Mouse (Mus musculus) neural tube, embryonic 13.5 days (tissue): ENCODE measurements around the gene Ust. TPM values are rescaled to one million over a fixed set of nuclear protein-coding genes. Genes with fewer than 3 reads are reported as not detected.

Experiments used
- ATAC-seq: fragments of 200-750 bp; cut with Nextera tagmentation; 2 replicates; pipeline ENCODE4 v1.8.0; 2017; ENCODE audit warnings: low read depth, mild to moderate bottlenecking, moderate TSS enrichment, moderate library complexity
- H3K27ac ChIP-seq: fragments of 300-500 bp; sonication (generic); replicated peaks from 2 replicates; pipeline ENCODE4 v1.5.1; 2015; ENCODE audit warnings: moderate library complexity, mild to moderate bottlenecking, inconsistent platforms
- H3K27me3 ChIP-seq: fragments of 300-500 bp; sonication (generic); 2 replicates; pipeline ENCODE4 v1.6.1; 2015; ENCODE audit warnings: mild to moderate bottlenecking, inconsistent platforms
- H3K36me3 ChIP-seq: fragments of 300-500 bp; sonication (generic); 2 replicates; pipeline ENCODE4 v1.6.1; 2015; ENCODE audit warnings: mild to moderate bottlenecking, inconsistent platforms
- H3K4me1 ChIP-seq: fragments of 300-500 bp; sonication (generic); replicated peaks from 2 replicates; pipeline ENCODE4 v1.6.1; 2015; ENCODE audit warnings: inconsistent platforms
- H3K4me2 ChIP-seq: fragments of 300-500 bp; sonication (generic); 2 replicates; pipeline ENCODE4 v1.6.1; 2015; ENCODE audit warnings: inconsistent platforms, mild to moderate bottlenecking, moderate library complexity
- H3K4me3 ChIP-seq: fragments of 300-500 bp; sonication (generic); 2 replicates; pipeline ENCODE4 v1.5.1; 2015; ENCODE audit warnings: mild to moderate bottlenecking, inconsistent platforms
- H3K9ac ChIP-seq: fragments of 300-500 bp; sonication (generic); 2 replicates; pipeline ENCODE4 v1.6.1; 2015; ENCODE audit warnings: moderate library complexity, mild to moderate bottlenecking, inconsistent platforms
- H3K9me3 ChIP-seq: fragments of 300-500 bp; sonication (generic); 2 replicates; pipeline ENCODE4 v1.6.1; 2016; ENCODE audit warnings: inconsistent platforms
- WGBS: fragments of 180-500 bp; shearing (Covaris S2); methylation state at CpG from one replicate; pipeline ENCODE4 v1.1.7; 2015; 5-methylcytosine and 5-hydroxymethylcytosine counted together
- polyA plus RNA-seq: library from polyadenylated mRNA; unstranded; fragments of >200 nt; fragmentation: Nextera tagmentation; extraction: Ambion mirVana; gene quantifications from 2 replicates; pipeline ENCODE4 v1.2.1, GENCODE M21; 2015

Ust gene
- polyA plus RNA-seq, 1 experiment from 2014 or later = 7.1 TPM

DNA sequence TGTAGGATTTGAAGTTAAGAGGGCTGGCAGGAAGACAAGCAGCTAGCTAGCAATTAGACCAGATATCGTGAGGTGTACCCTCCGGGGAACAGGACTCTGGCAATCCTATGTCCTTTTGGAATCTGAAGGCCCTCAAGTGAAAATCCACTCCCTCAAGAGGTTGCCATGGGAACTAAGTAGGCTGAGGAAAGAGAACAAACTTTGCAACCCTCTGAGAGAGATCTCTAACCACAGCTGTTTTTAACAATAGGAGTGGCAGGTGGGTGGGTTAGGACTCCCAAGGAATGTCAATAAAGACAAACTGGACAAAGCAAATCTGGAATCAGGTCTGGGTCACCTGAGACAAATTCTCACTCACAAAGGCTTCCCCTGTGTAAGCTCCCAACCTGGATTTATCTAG is 221.4 kb downstream of the Ust start:
- ATAC-seq = no peak
- Histone ChIP-seq H3K4me2 (no peak overlapping the region), H3K9me3 (no peaks in the 10 kb centered on the region), H3K4me1 (no peaks in the 10 kb centered on the region), H3K27me3 (no peaks in the 10 kb centered on the region), H3K9ac (no peak overlapping the region), H3K27ac (no peak overlapping the region), H3K36me3 (no peaks in the 10 kb centered on the region), H3K4me3 (no peak overlapping the region)
- WGBS = 64% methylated on average over 2 of the region's 2 CpGs

DNA sequence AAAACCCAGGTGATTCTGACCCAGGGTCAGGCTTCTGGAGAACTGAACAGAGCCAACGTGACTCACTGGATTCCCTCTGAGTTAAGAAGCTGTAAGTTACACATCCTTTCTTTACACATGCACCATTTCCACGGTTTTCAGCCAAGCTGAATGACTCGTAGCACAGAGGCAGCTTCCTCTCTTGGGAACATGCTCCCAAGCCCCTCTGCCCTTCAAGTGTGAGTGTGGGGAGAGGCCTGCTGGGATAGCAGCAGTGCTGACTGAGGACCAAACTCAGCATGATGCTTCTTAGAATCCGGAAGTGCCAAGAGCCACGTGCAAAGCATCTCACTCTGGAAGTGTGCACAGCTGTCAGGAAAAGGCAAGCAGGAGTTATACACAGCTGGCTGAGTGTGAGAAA is 228.0 kb downstream of the Ust start:
- Histone ChIP-seq H3K36me3 (no peaks in the 10 kb centered on the region), H3K4me3 (no peak overlapping the region), H3K4me2 (no peak overlapping the region), H3K4me1 (peaks cover 5% of the 10 kb centered on the region; the same call in 1 of the 2 replicates), H3K27ac (no peak overlapping the region), H3K9ac (no peak overlapping the region), H3K27me3 (no peaks in the 10 kb centered on the region), H3K9me3 (no peaks in the 10 kb centered on the region)
- ATAC-seq = no peak
- WGBS = 56% methylated on average over 5 of the region's 5 CpGs

- no peak overlapping the region for H3K4me2 ChIP-seq
- no peak overlapping the region for H3K4me3 ChIP-seq
- ATAC-seq = 0 out of 2 replicates have a peak, but pooled peaks have one; percentile 43
- no peaks in the 10 kb centered on the region for H3K27me3 ChIP-seq
- H3K9ac ChIP-seq = no peak overlapping the region
- 0 out of 2 replicates have a peak overlapping the region, but pooled peaks have one; percentile 1 for H3K27ac ChIP-seq
- H3K36me3 ChIP-seq = no peaks in the 10 kb centered on the region
- no peaks in the 10 kb centered on the region for H3K9me3 ChIP-seq
- H3K4me1 ChIP-seq = peaks cover 5% of the 10 kb centered on the region; the same call in 1 of the 2 replicates
- WGBS = 24% methylated on average over 6 of the region's 6 CpGs
These were observed 231.3 kb downstream of the Ust start for GRCm38 (mm10) chr10:8287350-8287791.

DNA sequence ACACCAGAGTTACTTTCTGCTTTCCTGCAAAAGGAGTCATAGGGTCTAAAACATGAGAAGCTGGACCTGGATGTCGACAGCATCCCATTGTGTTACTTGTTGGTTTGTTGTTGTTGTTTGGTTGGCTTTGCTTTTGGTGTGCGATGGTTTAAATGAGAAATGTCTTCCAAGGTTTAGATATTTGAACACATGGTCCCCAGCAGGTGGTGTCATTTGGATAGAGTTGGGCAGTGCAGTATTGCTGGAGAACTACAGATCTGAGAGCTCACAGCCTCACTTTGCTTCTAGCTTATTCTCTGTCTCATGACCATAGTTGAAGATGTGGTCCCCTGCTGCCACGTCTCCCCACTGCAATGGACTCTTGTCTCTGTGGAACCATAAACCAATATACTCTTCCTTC is 234.6 kb downstream of the Ust start:
- Histone ChIP-seq H3K9ac (no peak overlapping the region), H3K4me3 (no peak overlapping the region), H3K9me3 (no peaks in the 10 kb centered on the region), H3K4me2 (no peak overlapping the region), H3K27me3 (no peaks in the 10 kb centered on the region), H3K27ac (no peak overlapping the region), H3K36me3 (no peaks in the 10 kb centered on the region), H3K4me1 (peaks cover 5% of the 10 kb centered on the region; the same call in 1 of the 2 replicates)
- 83% methylated on average over 3 of the region's 3 CpGs for WGBS
- ATAC-seq = no peak

- Histone ChIP-seq H3K36me3 (no peaks in the 10 kb centered on the region), H3K9ac (no peak overlapping the region), H3K27me3 (no peaks in the 10 kb centered on the region), H3K27ac (no peak overlapping the region), H3K4me1 (no peaks in the 10 kb centered on the region), H3K4me2 (no peak overlapping the region), H3K4me3 (no peak overlapping the region), H3K9me3 (no peaks in the 10 kb centered on the region)
- 86% methylated on average over 5 of the region's 5 CpGs for WGBS
- no peak for ATAC-seq
These were observed 241.5 kb downstream of the Ust start for GRCm38 (mm10) chr10:8277094-8277493.

- no peak overlapping the region for H3K9ac ChIP-seq
- H3K4me1 ChIP-seq = no peaks in the 10 kb centered on the region
- no peak for ATAC-seq
These were observed 248.9 kb downstream of the Ust start for GRCm38 (mm10) chr10:8269681-8270080.

DNA sequence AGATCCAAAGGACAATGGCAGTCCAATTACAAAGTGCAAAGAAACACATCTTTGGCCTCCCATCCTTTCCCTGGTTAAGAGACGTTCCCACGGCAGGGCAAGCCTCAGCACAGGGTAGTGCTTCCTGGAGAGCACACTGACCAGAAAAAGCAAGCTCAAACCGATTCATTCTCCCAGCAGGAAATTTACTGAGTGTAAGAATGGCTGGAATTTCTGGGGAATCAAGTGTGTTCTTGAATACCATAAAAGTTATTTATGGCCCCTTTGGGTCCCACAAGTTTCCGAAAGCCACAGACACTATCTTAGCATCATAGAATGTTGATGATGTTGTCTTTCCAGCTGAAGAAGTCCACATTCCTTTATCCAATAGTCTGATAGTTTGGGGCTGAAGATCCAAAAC is 258.9 kb downstream of the Ust start:
- H3K4me3 ChIP-seq = no peak overlapping the region
- no peak overlapping the region for H3K9ac ChIP-seq
- no peaks in the 10 kb centered on the region for H3K9me3 ChIP-seq
- WGBS = 3% methylated on average over 4 of the region's 4 CpGs
- H3K4me1 ChIP-seq = peaks cover 7% of the 10 kb centered on the region; the same call in 1 of the 2 replicates
- H3K4me2 ChIP-seq = no peak overlapping the region
- no peak for ATAC-seq
- no peaks in the 10 kb centered on the region for H3K27me3 ChIP-seq
- H3K36me3 ChIP-seq = no peaks in the 10 kb centered on the region
- no peak overlapping the region for H3K27ac ChIP-seq

More at GRCm38 (mm10) chr10:8269681-8270080, 248.9 kb downstream of the Ust start:
- Histone ChIP-seq H3K4me2 (no peak overlapping the region), H3K36me3 (no peaks in the 10 kb centered on the region), H3K27me3 (no peaks in the 10 kb centered on the region), H3K4me3 (no peak overlapping the region), H3K9me3 (no peaks in the 10 kb centered on the region), H3K27ac (no peak overlapping the region)
- WGBS = 94% methylated on average over 4 of the region's 4 CpGs

GRCm38 (mm10) chr10:8250005-8250404 is 268.6 kb downstream of the Ust start:
- Histone ChIP-seq H3K36me3 (0 out of 2 replicates have a peak, but pooled peaks cover 5% of the 10 kb centered on the region), H3K4me3 (no peak overlapping the region), H3K4me1 (no peaks in the 10 kb centered on the region), H3K9ac (no peak overlapping the region), H3K27me3 (no peaks in the 10 kb centered on the region), H3K4me2 (no peak overlapping the region), H3K27ac (no peak overlapping the region), H3K9me3 (no peaks in the 10 kb centered on the region)
- 94% methylated on average over 3 of the region's 3 CpGs for WGBS
- no peak for ATAC-seq

- H3K4me1 ChIP-seq = no peaks in the 10 kb centered on the region
- no peak overlapping the region for H3K27ac ChIP-seq
- no peak overlapping the region for H3K4me2 ChIP-seq
- H3K9me3 ChIP-seq = no peaks in the 10 kb centered on the region
- no peak for ATAC-seq
- no peak overlapping the region for H3K4me3 ChIP-seq
- 0 out of 2 replicates have a peak, but pooled peaks cover 2% of the 10 kb centered on the region for H3K36me3 ChIP-seq
- 19% methylated on average over 4 of the region's 4 CpGs for WGBS
- H3K9ac ChIP-seq = no peak overlapping the region
- H3K27me3 ChIP-seq = no peaks in the 10 kb centered on the region
These were observed 276.3 kb downstream of the Ust start for GRCm38 (mm10) chr10:8242336-8242735.

GRCm38 (mm10) chr10:8240703-8241102 is 277.9 kb downstream of the Ust start:
- Histone ChIP-seq H3K4me3 (no peak overlapping the region), H3K36me3 (no peaks in the 10 kb centered on the region), H3K27me3 (no peaks in the 10 kb centered on the region), H3K9ac (no peak overlapping the region), H3K27ac (no peak overlapping the region), H3K9me3 (no peaks in the 10 kb centered on the region), H3K4me2 (no peak overlapping the region), H3K4me1 (no peaks in the 10 kb centered on the region)
- ATAC-seq = no peak
- WGBS = 67% methylated on average over 4 of the region's 4 CpGs

GRCm38 (mm10) chr10:8240242-8240641 is 278.4 kb downstream of the Ust start:
- no peaks in the 10 kb centered on the region for H3K27me3 ChIP-seq
- no peaks in the 10 kb centered on the region for H3K9me3 ChIP-seq
- no peaks in the 10 kb centered on the region for H3K36me3 ChIP-seq
- H3K27ac ChIP-seq = no peak overlapping the region
- H3K4me3 ChIP-seq = no peak overlapping the region
- no peak overlapping the region for H3K4me2 ChIP-seq
- H3K9ac ChIP-seq = no peak overlapping the region
- ATAC-seq = peak; percentile 67
- WGBS = 13% methylated on average over 3 of the region's 3 CpGs
- no peaks in the 10 kb centered on the region for H3K4me1 ChIP-seq

GRCm38 (mm10) chr10:8236780-8237571 is 281.6 kb downstream of the Ust start:
- Histone ChIP-seq H3K9ac (no peak overlapping the region), H3K27me3 (no peaks in the 10 kb centered on the region), H3K36me3 (no peaks in the 10 kb centered on the region), H3K4me2 (no peak overlapping the region), H3K9me3 (no peaks in the 10 kb centered on the region), H3K4me3 (no peak overlapping the region), H3K27ac (no peak overlapping the region), H3K4me1 (no peaks in the 10 kb centered on the region)
- 91% methylated on average over 10 of the region's 10 CpGs for WGBS
- no peak for ATAC-seq
